Mouse (Mus musculus) MEL (cell line): ENCODE results near the gene Olfr669. TPM values are rescaled to one million over a fixed set of nuclear protein-coding genes. Genes with fewer than 3 reads are reported as not detected.
"Not testable (repeated sequence)": the region's sequence is repeated elsewhere in the genome, so short reads cannot be mapped to it uniquely, and the experiment has no call there.

Experiments
- DNase-seq: peaks from one replicate; pipeline ENCODE4 v3.0.0; 2011; ENCODE audit warnings: low read depth, low spot score
- H3K27ac ChIP-seq: 2 replicates; pipeline ENCODE4 v1.5.1; 2012; ENCODE audit warnings: low read depth, mild to moderate bottlenecking, control low read depth, low read length, moderate library complexity; ENCODE audit not compliant: control insufficient read depth
- H3K27me3 ChIP-seq, 2 experiments: fragments of 150-350 bp in 1 of 2; sonication (generic) in 1 of 2; 2 replicates each; pipeline ENCODE4 v1.6.1; 2012; ENCODE audit warnings: low read length in 2 of 2, mild to moderate bottlenecking in 2 of 2, improper control_type of control experiment in 1 of 2, moderate library complexity in 1 of 2; ENCODE audit not compliant: insufficient read depth in 2 of 2, control insufficient read depth in 1 of 2
- H3K36me3 ChIP-seq, 2 experiments: 2 replicates each; pipeline ENCODE4 v1.6.1; 2012 to 2014; ENCODE audit warnings: low read length in 2 of 2, improper control_type of control experiment in 1 of 2, inconsistent platforms in 1 of 2, mild to moderate bottlenecking in 1 of 2; ENCODE audit not compliant: insufficient read depth in 2 of 2, control insufficient read depth in 1 of 2
- H3K4me1 ChIP-seq, 2 experiments: fragments of 150-350 bp in 1 of 2; sonication (generic) in 1 of 2; 2 replicates each; pipeline ENCODE4 v1.6.1; 2012; ENCODE audit warnings: low read length in 2 of 2, improper control_type of control experiment in 1 of 2, mild to moderate bottlenecking in 1 of 2; ENCODE audit not compliant: insufficient read depth in 2 of 2, control insufficient read depth in 1 of 2
- H3K4me3 ChIP-seq, 2 experiments: fragments of 150-350 bp in 1 of 2; sonication (generic) in 1 of 2; 2 replicates each; pipeline ENCODE4 v1.5.1; 2012; ENCODE audit warnings: low read depth in 2 of 2, low read length in 2 of 2, mild to moderate bottlenecking in 2 of 2, moderate library complexity in 2 of 2, control low read depth in 1 of 2, improper control_type of control experiment in 1 of 2; ENCODE audit not compliant: control insufficient read depth in 1 of 2, insufficient read depth in 1 of 2
- H3K79me2 ChIP-seq: 2 replicates; pipeline ENCODE4 v1.6.1; 2012; ENCODE audit warnings: mild to moderate bottlenecking, low read length, moderate library complexity; ENCODE audit not compliant: control insufficient read depth, poor library complexity, insufficient read depth
- H3K9ac ChIP-seq: 2 replicates; pipeline ENCODE4 v1.6.1; 2012; ENCODE audit warnings: low read depth, mild to moderate bottlenecking, control low read depth, low read length, moderate library complexity; ENCODE audit not compliant: control insufficient read depth, poor library complexity, severe bottlenecking
- H3K9me3 ChIP-seq: fragments of 150-350 bp; sonication (generic); replicated peaks from 2 replicates; pipeline ENCODE4 v1.6.1; 2012; ENCODE audit warnings: mild to moderate bottlenecking, low read length, improper control_type of control experiment, moderate library complexity; ENCODE audit not compliant: insufficient read depth
- BHLHE40 ChIP-seq: IDR thresholded peaks from 2 replicates; pipeline ENCODE4 v1.6.1; 2012; ENCODE audit warnings: low read depth, mild to moderate bottlenecking, inconsistent platforms, low read length, improper control_type of control experiment, borderline replicate concordance
- E2F4 ChIP-seq: IDR thresholded peaks from 2 replicates; pipeline ENCODE4 v1.6.1; 2011; ENCODE audit warnings: low read depth, low read length, improper control_type of control experiment, borderline replicate concordance
- EP300 ChIP-seq, 2 experiments: IDR thresholded peaks; 2 replicates each; pipeline ENCODE4 v1.6.1; 2011; ENCODE audit warnings: improper control_type of control experiment in 2 of 2, low read length in 2 of 2, low read depth in 1 of 2, mild to moderate bottlenecking in 1 of 2
- GABPA ChIP-seq: IDR thresholded peaks from 2 replicates; pipeline ENCODE4 v1.6.1; 2012; ENCODE audit warnings: low read depth, mild to moderate bottlenecking, inconsistent platforms, low read length, improper control_type of control experiment, moderate library complexity
- GATA1 ChIP-seq: IDR thresholded peaks from 2 replicates; pipeline ENCODE4 v1.6.1; 2011; ENCODE audit warnings: low read depth, low read length, improper control_type of control experiment
- HCFC1 ChIP-seq: IDR thresholded peaks from 2 replicates; pipeline ENCODE4 v1.6.1; 2012; ENCODE audit warnings: low read depth, mild to moderate bottlenecking, inconsistent platforms, low read length, improper control_type of control experiment, moderate library complexity
- KAT2A ChIP-seq: conservative IDR thresholded peaks from 2 replicates; pipeline ENCODE4 v1.6.1; 2012; ENCODE audit warnings: low read depth, low read length, improper control_type of control experiment, inconsistent platforms
- MAFK ChIP-seq: IDR thresholded peaks from 2 replicates; pipeline ENCODE4 v1.6.1; 2011; ENCODE audit warnings: low read depth, mild to moderate bottlenecking, low read length, improper control_type of control experiment, borderline replicate concordance
- MAX ChIP-seq: IDR thresholded peaks from 2 replicates; pipeline ENCODE4 v1.6.1; 2011; ENCODE audit warnings: low read length, improper control_type of control experiment
- MAZ ChIP-seq: IDR thresholded peaks from 2 replicates; pipeline ENCODE4 v1.6.1; 2012; ENCODE audit warnings: low read depth, mild to moderate bottlenecking, inconsistent platforms, low read length, improper control_type of control experiment
- MEF2A ChIP-seq: IDR thresholded peaks from 2 replicates; pipeline ENCODE4 v1.6.1; 2014; ENCODE audit warnings: low read depth, mild to moderate bottlenecking, inconsistent platforms, low read length, improper control_type of control experiment; ENCODE audit not compliant: poor library complexity, insufficient replicate concordance, severe bottlenecking; ENCODE audit errors: extremely low read depth
- MXI1 ChIP-seq: IDR thresholded peaks from 2 replicates; pipeline ENCODE4 v1.6.1; 2011; ENCODE audit warnings: mild to moderate bottlenecking, low read depth, low read length, improper control_type of control experiment
- MYC ChIP-seq: IDR thresholded peaks from 2 replicates; pipeline ENCODE4 v1.6.1; 2011; ENCODE audit warnings: low read depth, mild to moderate bottlenecking, low read length, improper control_type of control experiment, moderate library complexity
- NRF1 ChIP-seq: IDR thresholded peaks from 2 replicates; pipeline ENCODE4 v1.6.1; 2014; ENCODE audit warnings: low read depth, mild to moderate bottlenecking, inconsistent platforms, low read length, improper control_type of control experiment, moderate library complexity; ENCODE audit not compliant: poor library complexity, insufficient read depth, severe bottlenecking
- POLR2A ChIP-seq, 2 experiments: IDR thresholded peaks; 2 replicates each; pipeline ENCODE4 v1.6.1; 2011 to 2012; ENCODE audit warnings: low read length in 2 of 2, mild to moderate bottlenecking in 2 of 2, control low read depth in 1 of 2, improper control_type of control experiment in 1 of 2, low read depth in 1 of 2, moderate library complexity in 1 of 2; ENCODE audit not compliant: control insufficient read depth in 1 of 2, insufficient read depth in 1 of 2, poor library complexity in 1 of 2
- POLR2AphosphoS5 ChIP-seq: IDR thresholded peaks from 2 replicates; pipeline ENCODE4 v1.6.1; 2012; ENCODE audit warnings: low read depth, borderline replicate concordance, mild to moderate bottlenecking, inconsistent platforms, low read length, moderate library complexity, mixed read lengths
- RCOR1 ChIP-seq: IDR thresholded peaks from 2 replicates; pipeline ENCODE4 v1.6.1; 2012; ENCODE audit warnings: low read depth, mild to moderate bottlenecking, inconsistent platforms, low read length, improper control_type of control experiment
- SIN3A ChIP-seq: IDR thresholded peaks from 2 replicates; pipeline ENCODE4 v1.6.1; 2012; ENCODE audit warnings: low read length, improper control_type of control experiment, inconsistent platforms
- UBTF ChIP-seq: IDR thresholded peaks from 2 replicates; pipeline ENCODE4 v1.6.1; 2012; ENCODE audit warnings: low read depth, mild to moderate bottlenecking, inconsistent platforms, low read length, improper control_type of control experiment, moderate library complexity, borderline replicate concordance; ENCODE audit not compliant: insufficient read depth
- USF2 ChIP-seq, 2 experiments: IDR thresholded peaks; 2 replicates each; pipeline ENCODE4 v1.6.1; 2011 to 2012; ENCODE audit warnings: improper control_type of control experiment in 2 of 2, low read length in 2 of 2, borderline replicate concordance in 1 of 2, inconsistent platforms in 1 of 2, low read depth in 1 of 2, mild to moderate bottlenecking in 1 of 2; ENCODE audit not compliant: insufficient read depth in 1 of 2
- ZC3H11A ChIP-seq: IDR thresholded peaks from 2 replicates; pipeline ENCODE4 v1.6.1; 2012; ENCODE audit warnings: low read depth, mild to moderate bottlenecking, inconsistent platforms, low read length, improper control_type of control experiment
- ZMIZ1 ChIP-seq: IDR thresholded peaks from 2 replicates; pipeline ENCODE4 v1.6.1; 2012; ENCODE audit warnings: low read depth, mild to moderate bottlenecking, inconsistent platforms, low read length, improper control_type of control experiment, moderate library complexity
- ZNF384 ChIP-seq: IDR thresholded peaks from 2 replicates; pipeline ENCODE4 v1.6.1; 2012; ENCODE audit warnings: low read depth, mild to moderate bottlenecking, inconsistent platforms, low read length, improper control_type of control experiment
- polyA plus RNA-seq, 2 experiments: library from polyadenylated mRNA; stranded (reverse) in 1 of 2; unstranded in 1 of 2; fragments of >175 nt in 1 of 2; fragments of >200 nt in 1 of 2; gene quantifications; 2 replicates each; pipeline versions ENCODE4 v1.2.1 to v1.2.4; 2012; ENCODE audit warnings: low replicate concordance in 2 of 2, low read depth in 1 of 2; ENCODE audit not compliant: insufficient read length in 2 of 2, insufficient read depth in 1 of 2, missing spikeins in 1 of 2
- total RNA-seq: library from RNA; depleted of rRNA; stranded (reverse); fragments of 300-350 nt; gene quantifications from 2 replicates; pipeline ENCODE4 v1.2.3, GENCODE M21; 2012

Gene Olfr669
- total and polyA plus RNA-seq, 3 experiments = not detected

DNA sequence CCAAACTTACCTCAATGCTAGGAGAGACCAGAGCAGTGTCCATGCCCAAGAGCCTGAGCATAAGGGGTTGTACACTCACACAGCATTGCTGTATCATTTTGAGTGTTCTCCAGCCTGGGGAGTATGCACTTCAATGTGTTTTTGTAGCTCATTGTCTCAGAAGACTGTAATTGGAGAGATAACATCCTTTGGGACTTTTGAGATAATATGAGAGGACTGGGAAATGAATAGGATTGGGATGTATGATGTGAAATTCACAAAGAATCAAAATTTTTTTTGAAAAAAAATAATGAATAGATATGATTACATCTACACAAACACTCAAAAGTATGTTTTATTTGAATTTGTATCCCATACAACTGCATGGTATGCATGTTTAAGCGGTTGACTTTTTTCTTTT lies 6.1 kb upstream of the Olfr669 start, which contains the start of gene Olfr668:
TSS of gene Olfr668 (minus strand) at position 101 of the 400 bp plus-strand sequence.
- TF ChIP-seq ZNF384 = no peak
- no peak for TF ChIP-seq GABPA
- TF ChIP-seq MAX = no peak
- TF ChIP-seq MAFK = no peak
- TF ChIP-seq GATA1 = no peak
- TF ChIP-seq UBTF = no peak
- no peak for TF ChIP-seq ZC3H11A
- no peak for TF ChIP-seq USF2 (IDR thresholded peaks at IDR 0.05; ENCODE audit: borderline replicate concordance in 1 of 2, insufficient read depth in 1 of 2, low read depth in 1 of 2, low read length in 2 of 2)
- TF ChIP-seq BHLHE40 = no peak
- no peak within 1 kb of the TSS for H3K9ac ChIP-seq
- no peak within 1 kb of the TSS for H3K4me3 ChIP-seq
- H3K36me3 ChIP-seq = no peaks in the 10 kb centered on the region
- no peaks in the 10 kb centered on the region for H3K27me3 ChIP-seq
- no peak for DNase-seq
- H3K79me2 ChIP-seq = no peaks in the 10 kb centered on the region
- no peaks in the 10 kb centered on the region for H3K9me3 ChIP-seq
- H3K4me1 ChIP-seq = no peaks in the 10 kb centered on the region
- H3K27ac ChIP-seq = no peak within 1 kb of the TSS

GRCm38 (mm10) chr7:104950234-104950633 lies 16.2 kb downstream of the Olfr669 start:
- not testable (repeated sequence) for H3K9ac ChIP-seq, H3K27me3 ChIP-seq, H3K9me3 ChIP-seq, DNase-seq, H3K4me3 ChIP-seq, H3K27ac ChIP-seq, H3K4me1 ChIP-seq, H3K36me3 ChIP-seq, H3K79me2 ChIP-seq

- TF ChIP-seq MYC (no peak), EP300 (IDR thresholded peaks at IDR 0.05; ENCODE audit: low read depth in 1 of 2, low read length in 2 of 2) (no peak), MEF2A (no peak), UBTF (no peak), POLR2A (IDR thresholded peaks at IDR 0.05; ENCODE audit: control insufficient read depth in 1 of 2, insufficient read depth in 1 of 2, low read depth in 1 of 2, low read length in 2 of 2, poor library complexity in 1 of 2) (no peak), KAT2A (no peak), GATA1 (no peak), RCOR1 (no peak), SIN3A (no peak), POLR2AphosphoS5 (no peak), MAZ (no peak), USF2 (IDR thresholded peaks at IDR 0.05; ENCODE audit: borderline replicate concordance in 1 of 2, insufficient read depth in 1 of 2, low read depth in 1 of 2, low read length in 2 of 2) (no peak), NRF1 (no peak), HCFC1 (no peak), ZMIZ1 (no peak), GABPA (no peak), MXI1 (no peak), E2F4 (no peak)
- H3K4me3 ChIP-seq = no peak within 1 kb of the TSS
- no peak within 1 kb of the TSS for H3K27ac ChIP-seq
- no peaks in the 10 kb centered on the region for H3K27me3 ChIP-seq
- H3K9ac ChIP-seq = no peak within 1 kb of the TSS
- no peak for DNase-seq
- H3K4me1 ChIP-seq = no peaks in the 10 kb centered on the region
- no peaks in the 10 kb centered on the region for H3K36me3 ChIP-seq
- H3K79me2 ChIP-seq = no peaks in the 10 kb centered on the region
- H3K9me3 ChIP-seq = no peaks in the 10 kb centered on the region
Observed at GRCm38 (mm10) chr7:104962520-104962919, 28.5 kb downstream of the Olfr669 start, which contains the start of gene Olfr670. TSS of gene Olfr670 (minus strand) at chr7:104962620.
